Mouse (Mus musculus): ENCODE data around the gene Fig4.

Gene Fig4

DNA sequence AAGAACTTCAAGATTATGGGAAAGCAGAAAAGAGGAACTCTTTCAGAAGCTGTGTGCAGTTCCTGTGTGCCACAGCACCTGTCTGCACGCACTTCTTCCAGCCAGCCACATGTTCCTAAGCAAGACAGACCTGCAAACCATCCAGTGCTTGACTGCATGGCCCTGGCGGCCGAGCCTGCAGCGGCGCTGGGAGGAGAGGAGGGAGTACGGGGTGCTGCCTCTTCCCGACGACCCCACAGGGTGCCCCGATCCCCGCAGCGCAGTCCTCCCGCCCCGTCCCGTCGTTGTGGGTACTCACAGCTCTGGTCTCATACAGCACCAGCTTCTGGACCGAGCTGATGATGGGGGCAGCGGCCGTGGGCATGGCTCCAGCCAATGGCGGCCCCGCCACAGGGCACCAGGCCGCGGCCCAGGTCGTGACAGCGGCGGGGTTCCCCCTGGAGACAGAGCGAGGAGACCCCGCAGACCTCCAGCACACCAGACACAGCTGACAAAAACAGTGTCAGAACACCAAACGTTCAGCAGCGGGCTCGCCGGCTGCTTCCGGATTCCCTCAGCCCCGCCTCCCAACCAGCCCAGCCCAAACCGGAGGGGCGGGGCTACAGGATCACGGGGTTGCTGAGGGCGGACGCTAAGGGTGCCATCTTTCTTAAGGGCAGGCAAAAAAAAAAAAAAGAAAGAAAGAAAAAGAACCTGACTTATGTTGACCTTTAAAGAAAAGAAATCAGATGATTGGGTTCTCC, at the start of gene Fig4:
TSS of gene Fig4 (minus strand) at position 572 of the 743 bp plus-strand sequence.
- in situ Hi-C loops (cut with MseI, MboI): loop anchor here (10.0 kb wide), 1 partner anchor 202 kb away; no protein-coding TSS in a partner anchor

DNA sequence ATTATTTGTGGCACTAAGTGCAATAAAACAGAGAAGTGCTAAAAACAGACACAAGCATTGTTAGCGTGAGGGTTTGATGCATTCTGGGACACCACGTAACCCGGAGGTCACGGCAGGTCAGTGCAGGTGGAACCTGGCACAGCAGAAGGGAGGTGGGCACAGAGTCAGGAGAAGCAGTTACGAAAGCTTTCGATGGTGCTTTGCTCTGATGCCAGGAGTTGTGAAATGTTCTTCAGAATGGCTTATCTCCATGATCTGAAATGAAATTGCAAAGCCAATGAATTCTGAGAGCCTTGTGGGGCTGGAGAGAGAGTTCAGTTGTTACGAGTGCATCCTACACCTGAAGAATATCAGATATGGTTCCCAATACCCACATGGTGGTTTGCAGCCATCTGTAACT, 38.3 kb upstream of the Fig4 start:
- in situ Hi-C loops (cut with MseI, MboI): no loop called here

DNA sequence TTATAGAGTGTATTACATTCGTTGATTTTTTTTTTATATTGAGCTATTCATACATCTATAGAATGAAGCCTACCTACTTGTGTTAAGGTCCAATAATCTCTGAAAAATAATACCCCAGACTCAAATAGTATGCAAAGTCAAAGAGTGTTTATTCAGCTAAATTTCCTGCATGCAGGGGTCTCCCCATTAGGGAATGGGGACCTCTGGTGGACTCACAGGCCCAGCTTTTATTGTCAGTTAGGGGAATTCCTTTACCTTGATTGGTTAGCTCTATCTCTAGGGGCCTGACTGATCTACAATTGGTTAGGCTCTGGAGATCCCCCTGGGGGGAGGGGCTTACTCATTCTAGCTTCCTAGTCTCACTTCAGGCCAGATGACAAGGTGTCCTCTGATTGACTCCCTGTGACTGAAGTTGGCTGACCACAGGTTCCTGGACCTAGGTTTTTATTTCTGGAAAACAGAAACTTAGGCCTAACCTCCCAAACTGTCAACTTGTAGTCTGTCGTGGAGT, 29.5 kb upstream of the Fig4 start:
- in situ Hi-C loops (cut with MseI, MboI): no loop called here

DNA sequence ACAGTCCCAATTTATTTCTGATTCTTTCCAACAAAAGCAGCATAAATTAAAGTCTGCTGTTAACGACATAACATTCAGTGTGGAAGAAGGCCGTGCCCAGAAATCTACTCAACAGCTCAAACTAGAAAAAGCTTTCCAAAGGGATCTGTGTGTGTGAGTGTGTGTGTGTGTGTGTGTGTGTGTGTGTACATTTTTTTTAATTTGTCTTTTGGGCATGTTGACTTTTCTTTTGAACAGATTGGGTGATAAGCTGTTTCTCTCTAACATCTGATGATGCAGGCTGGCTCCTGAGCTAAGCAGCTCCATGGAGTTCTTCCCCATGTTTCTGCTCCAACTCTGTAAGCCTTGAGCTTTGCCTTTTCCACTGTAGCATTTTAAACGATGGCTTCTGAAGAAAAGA, 12.8 kb upstream of the Fig4 start:
- in situ Hi-C loops (cut with MseI, MboI): no loop called here

DNA sequence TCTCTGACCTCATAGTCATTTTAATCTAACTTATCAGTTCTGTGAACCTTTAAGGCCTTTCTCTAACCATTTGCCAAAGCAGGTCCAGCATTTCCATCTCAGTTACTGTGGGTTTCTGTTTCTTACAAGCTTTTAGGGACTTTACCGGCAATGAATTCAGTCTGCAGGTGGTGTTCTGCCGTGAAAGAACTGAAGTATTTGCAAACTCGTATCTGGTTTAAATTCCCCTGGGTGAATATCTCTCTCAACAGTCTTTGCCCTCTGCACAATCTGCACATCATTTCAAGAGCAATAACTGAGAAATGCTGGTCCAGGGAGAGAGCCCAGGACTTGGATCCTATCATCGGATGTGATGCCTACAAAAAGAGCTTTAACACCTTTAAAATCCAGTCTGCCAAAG, 5.1 kb upstream of the Fig4 start:
- in situ Hi-C loops (cut with MseI, MboI): loop anchor here (10.0 kb wide), 1 partner anchor 197 kb away; no protein-coding TSS in a partner anchor

DNA sequence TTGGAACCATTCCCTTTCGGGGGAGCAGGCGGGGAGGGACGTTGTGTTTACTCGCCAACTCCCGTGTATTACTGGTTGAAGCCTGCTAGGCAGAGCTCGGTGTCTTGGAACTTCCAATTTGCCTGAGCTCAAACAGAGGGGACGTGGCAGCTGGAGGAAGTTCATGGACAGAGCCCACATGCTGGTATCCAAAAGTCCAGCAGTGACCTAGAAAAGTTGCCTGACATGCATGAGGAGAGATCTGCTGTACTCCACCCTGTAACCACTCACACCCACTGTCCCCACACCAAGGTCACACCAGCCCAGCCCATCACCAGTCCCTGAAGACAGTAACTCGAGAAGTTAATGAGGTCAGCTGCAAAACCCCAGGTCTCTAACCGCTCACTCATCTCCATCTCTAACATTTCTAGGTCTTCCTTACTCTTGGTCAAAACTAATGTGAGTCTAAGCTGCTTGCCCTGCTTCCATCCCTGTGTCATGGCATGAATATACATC, 1.9 kb upstream of the Fig4 start:
- in situ Hi-C loops (cut with MseI, MboI): loop anchor here (10.0 kb wide), 1 partner anchor 200 kb away; no protein-coding TSS in a partner anchor

DNA sequence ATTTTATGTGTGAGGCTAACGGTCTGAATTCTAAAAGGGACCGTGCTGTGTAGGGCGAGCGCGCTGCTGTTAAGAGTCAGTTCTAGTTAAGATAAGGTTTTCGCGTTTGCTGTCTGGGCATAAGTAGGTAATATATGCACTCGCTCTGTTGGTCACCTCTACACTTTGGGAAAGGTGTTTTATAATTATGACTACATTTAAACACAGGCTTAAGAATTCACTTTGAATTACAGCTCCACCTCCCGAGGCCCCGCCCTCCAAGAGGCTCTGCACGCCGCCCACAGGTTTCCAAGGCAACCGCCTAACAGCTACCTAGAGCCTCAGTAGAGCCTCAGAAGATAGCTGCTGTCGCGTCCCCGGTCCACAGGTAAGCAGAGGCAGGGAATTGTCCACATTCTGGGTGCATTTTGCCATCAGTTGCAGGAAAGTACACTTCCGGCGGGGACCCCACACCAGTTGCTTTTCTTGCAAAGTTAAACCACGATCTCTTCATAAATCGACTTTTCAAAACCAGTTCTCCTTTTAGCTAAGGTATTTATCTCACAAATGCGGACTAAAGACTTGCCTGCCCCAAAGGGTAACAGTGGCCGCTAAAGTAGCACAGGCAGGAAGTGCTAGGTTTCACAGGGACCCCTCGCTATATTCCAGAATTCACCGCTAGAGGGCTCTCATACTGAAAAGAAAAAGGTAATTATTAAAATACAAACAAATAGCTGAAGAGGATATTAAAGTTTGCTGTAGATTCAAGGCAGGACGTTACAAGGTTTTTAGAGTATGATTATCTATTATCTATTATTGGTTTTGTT, 782 bp upstream of the Fig4 start, which contains the start of gene Ak9:
TSS of gene Ak9 (plus strand) at position 342 of the 806 bp plus-strand sequence.
- in situ Hi-C loops (cut with MseI, MboI): loop anchor here (10.0 kb wide), 1 partner anchor 201 kb away; no protein-coding TSS in a partner anchor

DNA sequence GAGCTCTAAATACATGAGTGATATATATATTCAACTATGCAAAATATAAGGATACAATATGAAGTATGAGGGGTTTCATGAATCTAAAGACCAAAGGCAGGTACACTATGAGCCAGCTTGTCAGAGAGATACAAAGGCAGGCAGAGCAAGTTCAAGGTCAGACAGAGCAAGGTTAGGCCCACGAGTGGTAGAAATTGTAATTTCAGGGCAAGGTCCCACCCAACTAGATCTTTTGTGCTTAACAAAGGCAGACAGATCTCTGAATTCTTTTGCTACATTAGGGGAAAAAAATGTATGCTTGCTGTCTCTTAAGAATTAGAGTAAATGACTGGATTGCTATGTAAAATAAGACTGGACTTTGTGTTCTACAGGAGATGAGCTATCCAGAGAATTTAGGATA, 2.9 kb downstream of the Fig4 start:
- in situ Hi-C loops (cut with MseI, MboI): loop anchor here (10.0 kb wide), 1 partner anchor 205 kb away; no protein-coding TSS in a partner anchor

DNA sequence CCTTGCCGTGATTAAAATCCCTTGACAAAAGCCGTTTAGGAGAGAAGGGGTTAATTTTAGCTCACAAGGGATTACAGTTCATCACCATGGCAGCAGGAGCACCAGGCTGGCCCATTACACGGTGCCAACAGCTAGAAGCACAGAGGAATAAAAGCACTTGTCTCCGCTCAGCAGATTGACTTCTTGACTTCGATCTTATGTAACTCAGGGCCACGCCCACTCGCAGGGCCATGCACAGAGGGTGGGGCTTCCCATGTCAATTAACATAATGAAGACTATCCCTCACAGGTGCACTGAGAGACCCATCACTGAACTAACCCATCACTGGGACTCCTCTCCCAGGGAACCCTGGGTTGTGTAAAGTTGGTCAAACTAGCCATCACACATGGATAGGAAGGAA, 7.9 kb downstream of the Fig4 start:
- in situ Hi-C loops (cut with MseI, MboI): no loop called here

DNA sequence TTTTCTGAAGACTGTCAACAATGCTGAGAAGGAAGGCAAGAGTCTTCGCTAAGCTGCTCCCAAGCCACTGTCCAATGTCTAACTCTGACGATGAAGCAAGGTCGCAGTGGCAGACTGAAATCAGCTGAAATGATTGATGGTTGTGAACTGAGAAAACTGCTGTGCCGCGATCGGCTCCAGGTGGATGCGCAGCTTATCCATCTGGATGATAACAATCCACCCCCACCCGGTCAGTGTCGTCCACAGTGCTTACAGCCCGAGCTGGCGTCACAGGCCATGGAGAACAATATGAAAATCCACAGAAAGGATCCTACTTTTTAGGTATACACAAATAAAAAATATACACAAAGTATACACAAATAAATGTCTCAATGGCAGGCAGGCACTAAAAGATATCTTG, 8.3 kb downstream of the Fig4 start:
- in situ Hi-C loops (cut with MseI, MboI): no loop called here

DNA sequence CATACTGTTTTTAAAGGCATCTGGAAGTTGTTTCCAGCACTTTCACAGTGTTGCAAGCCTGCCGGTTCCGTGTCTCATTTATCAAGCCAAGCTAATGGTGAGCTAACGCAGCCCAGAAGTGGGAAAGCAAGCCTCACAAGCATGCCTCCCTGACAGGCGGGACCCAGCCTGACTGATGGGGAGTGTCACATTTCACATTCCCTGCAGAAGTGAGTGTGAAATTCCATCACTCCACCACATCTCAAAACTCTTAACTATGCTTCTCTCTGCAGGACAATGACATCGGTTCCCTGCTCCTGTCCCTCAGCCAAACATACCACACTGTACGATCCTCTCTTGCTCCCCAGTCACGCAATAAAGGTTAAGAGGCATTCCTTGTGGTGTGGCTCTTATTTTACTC, 10.0 kb downstream of the Fig4 start:
- in situ Hi-C loops (cut with MseI, MboI): no loop called here

DNA sequence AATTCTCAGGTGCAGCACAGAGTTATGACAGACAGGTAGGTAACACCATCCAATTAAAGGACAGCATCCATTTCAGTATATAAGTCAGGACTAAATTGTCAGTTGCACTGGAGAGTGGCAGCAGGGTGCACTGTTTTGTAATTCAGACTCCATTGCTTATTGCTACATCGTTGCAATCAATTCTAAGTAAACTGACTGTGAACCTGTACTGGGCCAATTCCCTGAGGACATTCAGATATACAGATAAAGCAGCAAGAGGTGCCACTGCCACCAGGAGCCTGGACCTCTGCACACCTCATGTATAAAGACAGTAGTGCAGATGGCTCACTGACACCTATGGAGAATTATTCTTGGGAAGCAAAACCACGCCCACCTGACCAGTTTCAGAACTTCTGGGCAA, 12.0 kb downstream of the Fig4 start:
- in situ Hi-C loops (cut with MseI, MboI): no loop called here

DNA sequence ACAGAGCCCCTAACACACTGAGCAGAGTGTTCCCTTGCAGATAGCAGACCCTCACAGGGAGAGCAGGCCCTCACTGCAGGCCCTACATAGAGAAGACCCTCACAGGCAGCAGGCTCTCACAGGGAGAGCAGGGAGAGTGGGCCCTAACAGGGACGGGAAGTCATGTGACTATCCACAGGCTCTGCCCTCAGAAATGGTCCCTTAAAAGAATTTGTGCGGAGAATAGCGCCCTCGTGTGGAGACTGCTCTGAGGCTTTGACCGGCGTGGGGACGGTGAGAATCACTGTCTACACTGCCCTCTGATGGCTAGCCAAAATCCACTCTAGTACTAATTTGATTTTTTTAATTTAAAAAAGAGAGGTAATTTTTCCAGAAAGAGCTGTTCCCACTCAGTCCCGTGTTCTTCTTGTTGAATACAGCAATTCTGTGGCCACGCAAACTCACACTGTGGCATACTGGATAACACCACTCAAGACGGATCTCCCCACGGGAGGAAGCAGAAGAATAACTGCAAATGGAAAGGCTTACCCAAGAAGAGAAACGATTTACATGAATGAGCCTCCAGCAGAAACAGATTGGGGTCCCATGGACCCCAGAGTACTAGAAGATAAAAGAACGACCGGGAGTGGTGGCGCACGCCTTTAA, 14.2 kb downstream of the Fig4 start:
- in situ Hi-C loops (cut with MseI, MboI): no loop called here

DNA sequence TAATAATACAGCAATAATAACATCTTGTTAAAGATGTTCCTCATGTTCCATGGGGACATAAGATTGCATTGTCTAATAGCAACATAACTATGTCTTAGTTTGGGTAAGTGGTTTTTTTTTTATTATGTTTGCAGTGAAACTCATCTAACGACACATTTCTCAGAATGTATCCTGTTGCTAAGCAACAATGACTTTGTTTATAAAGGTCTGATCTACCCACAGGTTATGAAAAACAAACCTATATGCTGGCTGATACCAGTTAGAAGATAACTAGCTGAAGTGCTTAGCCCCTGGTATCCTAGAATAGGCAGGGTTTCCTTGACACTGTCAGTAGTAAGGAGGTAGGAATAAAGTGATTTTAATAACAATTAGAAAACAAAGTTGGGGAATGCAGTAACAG, 15.0 kb downstream of the Fig4 start:
- in situ Hi-C loops (cut with MseI, MboI): no loop called here

DNA sequence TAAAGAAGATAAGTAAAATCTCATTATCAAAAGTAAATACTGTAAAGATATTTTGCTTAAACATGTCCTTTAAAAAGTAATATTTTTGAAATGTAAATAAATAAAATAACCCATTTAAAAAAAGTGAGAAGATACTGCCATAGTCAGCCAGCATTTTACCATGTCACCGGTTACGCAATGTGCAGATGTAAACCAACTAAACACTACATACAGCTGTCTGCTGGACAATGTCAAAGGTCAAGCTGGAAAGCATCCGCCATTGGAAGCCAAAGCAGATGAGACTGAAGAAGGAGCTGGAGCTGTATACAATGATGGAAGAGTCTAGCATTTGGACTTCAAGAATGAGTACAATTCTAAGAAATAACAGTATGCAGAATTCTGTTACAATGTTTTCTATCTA, 15.4 kb downstream of the Fig4 start:
- in situ Hi-C loops (cut with MseI, MboI): no loop called here

DNA sequence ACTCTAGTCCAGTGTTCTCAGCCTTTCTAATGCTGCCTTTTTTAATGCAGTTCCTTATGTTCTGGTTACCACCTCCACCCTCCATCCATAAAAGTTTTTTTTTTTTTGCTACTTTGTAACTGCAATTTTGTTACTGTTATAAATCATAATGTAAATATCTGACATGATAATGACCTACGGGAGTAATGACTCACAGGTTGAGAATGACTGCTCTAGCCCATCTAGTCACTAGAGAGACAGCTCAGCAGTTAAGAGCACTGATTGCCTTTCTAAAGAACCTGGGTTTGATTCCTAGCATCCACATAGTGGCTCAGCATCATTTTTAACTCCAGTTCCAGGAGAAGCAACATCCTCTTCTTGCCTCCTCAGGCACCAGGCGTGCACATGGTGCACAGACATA, 21.0 kb downstream of the Fig4 start:
- in situ Hi-C loops (cut with MseI, MboI): no loop called here

DNA sequence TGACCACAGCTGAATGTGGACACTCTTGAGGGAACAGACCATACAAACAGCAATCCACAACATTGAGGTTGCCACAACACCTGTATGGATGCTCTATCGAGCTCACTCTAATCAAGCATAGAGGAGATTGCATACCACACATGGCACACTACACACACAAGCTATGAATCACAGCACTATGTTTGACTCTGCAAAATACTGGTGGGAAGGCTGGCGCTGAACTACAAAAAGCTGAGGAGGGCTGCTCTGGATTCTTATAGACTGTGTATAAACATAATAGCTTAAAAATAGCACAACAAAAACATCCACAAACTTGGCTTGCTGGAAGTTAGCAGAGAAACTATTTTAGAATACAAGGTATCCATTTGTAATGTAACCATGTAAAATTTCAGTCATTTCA, 22.3 kb downstream of the Fig4 start:
- in situ Hi-C loops (cut with MseI, MboI): no loop called here

DNA sequence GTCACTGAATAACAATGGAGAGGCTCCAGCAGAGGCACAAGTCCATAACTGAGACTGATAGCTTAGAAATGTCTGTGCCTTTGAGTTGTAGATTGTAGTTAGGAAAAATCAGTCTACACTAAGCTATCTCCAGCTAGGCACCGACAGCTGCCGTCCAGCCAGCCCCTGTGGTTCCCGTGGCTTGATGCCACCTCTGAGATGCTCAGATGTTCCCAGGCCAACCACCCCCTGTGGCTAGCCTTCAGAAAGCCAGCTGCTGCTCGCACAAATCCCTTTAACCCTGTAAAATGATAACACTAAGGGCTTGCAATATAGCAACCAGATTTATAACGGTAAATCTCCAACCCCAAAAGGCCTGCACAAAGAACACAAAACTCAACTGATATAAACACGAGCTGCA, 22.9 kb downstream of the Fig4 start:
- in situ Hi-C loops (cut with MseI, MboI): no loop called here

DNA sequence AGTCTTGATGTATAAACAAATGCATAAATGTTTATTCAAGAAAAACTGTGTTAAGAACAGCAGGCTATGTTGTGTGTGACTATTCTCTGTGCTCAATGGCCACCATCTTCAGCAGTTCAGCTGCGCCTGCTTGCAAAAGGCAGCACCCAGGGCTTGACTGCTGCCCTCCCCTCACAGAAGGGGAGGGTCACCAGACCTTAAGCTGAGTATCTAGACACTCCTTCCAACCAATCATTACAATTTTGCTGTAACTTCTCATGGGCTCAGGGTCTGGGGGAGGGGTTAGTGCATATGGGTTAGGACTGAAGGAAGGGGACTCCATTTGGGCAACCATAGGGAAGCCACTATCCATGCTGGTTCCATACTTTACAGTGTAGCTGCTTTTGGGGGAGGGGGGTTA, 24.3 kb downstream of the Fig4 start:
- in situ Hi-C loops (cut with MseI, MboI): loop anchor here in 1 of 2 experiments (5.0 kb wide), 1 partner anchor 272 kb away; no protein-coding TSS in a partner anchor

DNA sequence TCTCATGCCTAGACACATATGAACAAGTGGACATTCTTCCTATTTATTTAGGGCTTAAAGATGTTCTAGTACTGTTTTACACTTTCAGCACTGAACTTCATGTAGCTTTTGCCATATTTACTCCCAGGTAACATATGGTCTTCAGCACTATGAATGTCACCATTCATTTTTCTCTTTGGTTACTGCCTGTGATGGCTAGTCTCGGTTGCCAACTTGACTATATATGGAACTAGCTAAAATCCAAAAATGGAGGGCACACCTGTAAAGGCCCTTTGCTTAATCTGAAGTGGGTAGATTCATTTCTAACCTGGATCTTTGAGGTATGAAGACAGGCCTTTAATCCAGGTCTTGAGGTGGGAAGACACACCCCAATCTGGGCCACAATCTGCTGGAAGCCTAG, 28.2 kb downstream of the Fig4 start:
- in situ Hi-C loops (cut with MseI, MboI): loop anchor here (5.0 kb wide), 2 partner anchors 258 to 268 kb away; no protein-coding TSS in a partner anchor

DNA sequence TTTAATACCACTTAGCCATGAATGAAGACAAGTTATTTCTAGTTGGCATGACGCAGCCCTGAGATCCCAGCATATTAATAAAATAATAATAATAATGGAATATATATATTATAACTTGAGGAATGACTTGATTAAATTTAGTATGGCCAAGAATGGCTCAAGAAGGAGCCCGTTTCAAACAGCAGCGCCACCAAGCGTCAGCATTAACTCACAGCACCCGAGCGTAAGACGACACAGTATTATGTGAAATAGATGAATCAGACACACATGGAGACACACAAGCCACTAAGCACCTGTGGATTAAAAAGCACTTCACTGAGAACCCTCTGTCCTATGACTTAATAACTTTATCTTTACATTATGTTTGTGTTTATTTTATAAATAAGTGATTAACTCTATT, 31.2 kb downstream of the Fig4 start:
- in situ Hi-C loops (cut with MseI, MboI): loop anchor here in 1 of 2 experiments (5.0 kb wide), 1 partner anchor 255 kb away; no protein-coding TSS in a partner anchor

DNA sequence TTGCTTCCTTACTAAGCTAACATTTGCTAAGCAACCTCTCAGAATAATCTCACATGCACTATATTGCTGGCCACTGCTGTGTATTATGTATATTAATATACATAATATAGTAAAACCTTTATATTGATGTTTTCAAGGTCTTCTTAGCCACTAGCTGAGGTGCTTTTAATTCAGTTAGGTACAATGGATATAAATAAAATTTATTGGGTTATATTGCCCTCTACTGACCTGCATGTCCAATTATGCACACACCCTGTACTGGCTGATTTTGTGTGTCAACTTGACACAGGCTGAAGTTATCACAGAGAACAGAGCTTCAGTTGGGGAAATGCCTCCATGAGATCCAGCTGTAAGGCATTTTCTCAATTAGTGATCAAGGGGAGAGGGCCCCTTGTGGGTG, 41.2 kb downstream of the Fig4 start:
- in situ Hi-C loops (cut with MseI, MboI): no loop called here
